Mouse (Mus musculus) forebrain, embryonic 13.5 days (tissue): ENCODE measurements at regions not wholly inside any gene's neighbourhood (a gene's known extent, or its start where the extent isn't known, plus 50 kb on each side); places are given as distances from the start of the nearest gene placed in this dataset.

Experiments
- ATAC-seq: fragments of 200-750 bp; cut with Nextera tagmentation; 2 replicates; pipeline ENCODE4 v1.8.0; 2017
- H3K27ac ChIP-seq: fragments of 300-500 bp; sonication (generic); 2 replicates; pipeline ENCODE4 v1.5.1; 2015; ENCODE audit warnings: inconsistent platforms, mild to moderate bottlenecking, moderate library complexity
- H3K27me3 ChIP-seq: fragments of 300-500 bp; sonication (generic); 2 replicates; pipeline ENCODE4 v1.6.1; 2015; ENCODE audit warnings: mild to moderate bottlenecking, inconsistent platforms
- H3K36me3 ChIP-seq: fragments of 300-500 bp; sonication (generic); 2 replicates; pipeline ENCODE4 v1.6.1; 2015; ENCODE audit warnings: mild to moderate bottlenecking, inconsistent platforms; ENCODE audit not compliant: poor library complexity, severe bottlenecking
- H3K4me1 ChIP-seq: fragments of 300-500 bp; sonication (generic); 2 replicates; pipeline ENCODE4 v1.6.1; 2015; ENCODE audit warnings: inconsistent platforms
- H3K4me2 ChIP-seq: fragments of 300-500 bp; sonication (generic); 2 replicates; pipeline ENCODE4 v1.6.1; 2015; ENCODE audit warnings: inconsistent platforms, mild to moderate bottlenecking, moderate library complexity
- H3K4me3 ChIP-seq: fragments of 300-500 bp; sonication (generic); 2 replicates; pipeline ENCODE4 v1.5.1; 2015; ENCODE audit warnings: mild to moderate bottlenecking, inconsistent platforms
- H3K9ac ChIP-seq: fragments of 300-500 bp; sonication (generic); 2 replicates; pipeline ENCODE4 v1.6.1; 2015; ENCODE audit warnings: mild to moderate bottlenecking, inconsistent platforms
- H3K9me3 ChIP-seq: fragments of 300-500 bp; sonication (generic); replicated peaks from 2 replicates; pipeline ENCODE4 v1.6.1; 2016; ENCODE audit warnings: inconsistent platforms
- WGBS: fragments of 180-500 bp; shearing (Covaris S2); methylation state at CpG from one replicate; pipeline ENCODE4 v1.1.7; 2015; 5-methylcytosine and 5-hydroxymethylcytosine counted together

GRCm38 (mm10) chr19:59687681-59688080, 229.5 kb downstream of the Emx2 start:
- Histone ChIP-seq H3K36me3 (no peaks in the 10 kb centered on the region), H3K27me3 (no peaks in the 10 kb centered on the region), H3K4me3 (no peak overlapping the region), H3K27ac (no peak overlapping the region), H3K4me2 (no peak overlapping the region), H3K9me3 (no peaks in the 10 kb centered on the region), H3K4me1 (no peaks in the 10 kb centered on the region), H3K9ac (no peak overlapping the region)
- no peak for ATAC-seq
- 97% methylated on average over 1 of the region's 1 CpGs for WGBS

- no peak overlapping the region for H3K4me3 ChIP-seq
- WGBS: 76% methylated on average over 15 of the region's 15 CpGs
- no peaks in the 10 kb centered on the region for H3K36me3 ChIP-seq
- ATAC-seq: no peak
- H3K27ac ChIP-seq: no peak overlapping the region
- H3K4me2 ChIP-seq: no peak overlapping the region
- no peaks in the 10 kb centered on the region for H3K4me1 ChIP-seq
- no peak overlapping the region for H3K9ac ChIP-seq
- H3K9me3 ChIP-seq: no peaks in the 10 kb centered on the region
- H3K27me3 ChIP-seq: peaks cover 10% of the 10 kb centered on the region
These were observed 233.4 kb downstream of the Emx2 start for GRCm38 (mm10) chr19:59691541-59692096.

GRCm38 (mm10) chr19:59697628-59698027, 239.5 kb downstream of the Emx2 start:
- no peak overlapping the region for H3K4me3 ChIP-seq
- no peaks in the 10 kb centered on the region for H3K9me3 ChIP-seq
- H3K27ac ChIP-seq: no peak overlapping the region
- no peak overlapping the region for H3K9ac ChIP-seq
- 5% methylated on average over 5 of the region's 5 CpGs for WGBS
- ATAC-seq: peak; percentile 97
- peaks cover 14% of the 10 kb centered on the region for H3K4me1 ChIP-seq
- H3K4me2 ChIP-seq: no peak overlapping the region
- peaks cover 13% of the 10 kb centered on the region for H3K27me3 ChIP-seq
- no peaks in the 10 kb centered on the region for H3K36me3 ChIP-seq

- no peak overlapping the region for H3K4me2 ChIP-seq
- peaks cover 11% of the 10 kb centered on the region for H3K27me3 ChIP-seq
- H3K4me1 ChIP-seq: peaks cover 14% of the 10 kb centered on the region
- no peaks in the 10 kb centered on the region for H3K36me3 ChIP-seq
- no peaks in the 10 kb centered on the region for H3K9me3 ChIP-seq
- H3K27ac ChIP-seq: no peak overlapping the region
- H3K4me3 ChIP-seq: no peak overlapping the region
- WGBS: 61% methylated on average over 3 of the region's 3 CpGs
- no peak overlapping the region for H3K9ac ChIP-seq
- no peak for ATAC-seq
These were observed 242.0 kb downstream of the Emx2 start for GRCm38 (mm10) chr19:59700187-59700586.

GRCm38 (mm10) chr19:59707106-59707505, 236.3 kb downstream of the Rab11fip2 start:
- H3K4me3 ChIP-seq: no peak overlapping the region
- H3K4me1 ChIP-seq: peaks cover 9% of the 10 kb centered on the region
- H3K27ac ChIP-seq: no peak overlapping the region
- WGBS: 42% methylated on average over 5 of the region's 5 CpGs
- no peak for ATAC-seq
- H3K36me3 ChIP-seq: no peaks in the 10 kb centered on the region
- H3K4me2 ChIP-seq: no peak overlapping the region
- no peak overlapping the region for H3K9ac ChIP-seq
- no peaks in the 10 kb centered on the region for H3K27me3 ChIP-seq
- H3K9me3 ChIP-seq: no peaks in the 10 kb centered on the region

- no peak overlapping the region for H3K4me3 ChIP-seq
- H3K27me3 ChIP-seq: no peaks in the 10 kb centered on the region
- H3K36me3 ChIP-seq: no peaks in the 10 kb centered on the region
- no peak overlapping the region for H3K9ac ChIP-seq
- H3K4me1 ChIP-seq: peaks cover 9% of the 10 kb centered on the region
- no peak overlapping the region for H3K4me2 ChIP-seq
- H3K27ac ChIP-seq: no peak overlapping the region
- no peaks in the 10 kb centered on the region for H3K9me3 ChIP-seq
- ATAC-seq: peak; percentile 33; the same call in 1 of the 2 replicates
- WGBS: 10% methylated on average over 2 of the region's 2 CpGs
These were observed 234.3 kb downstream of the Rab11fip2 start for GRCm38 (mm10) chr19:59709180-59709579.

- Histone ChIP-seq H3K27me3 (no peaks in the 10 kb centered on the region; the same call in 1 of the 2 replicates), H3K9me3 (peaks cover 3% of the 10 kb centered on the region; the same call in 1 of the 2 replicates), H3K9ac (no peak overlapping the region), H3K4me1 (peaks cover 29% of the 10 kb centered on the region), H3K4me3 (no peak overlapping the region), H3K27ac (no peak overlapping the region; the same call in 1 of the 2 replicates), H3K4me2 (no peak overlapping the region), H3K36me3 (no peaks in the 10 kb centered on the region)
- ATAC-seq: no peak
- 54% methylated on average over 2 of the region's 2 CpGs for WGBS
These were observed 228.4 kb downstream of the Rab11fip2 start for GRCm38 (mm10) chr19:59715086-59715485.

- no peaks in the 10 kb centered on the region for H3K36me3 ChIP-seq
- no peak overlapping the region for H3K27ac ChIP-seq
- H3K9me3 ChIP-seq: peaks cover 9% of the 10 kb centered on the region
- peaks cover 29% of the 10 kb centered on the region for H3K4me1 ChIP-seq
- H3K9ac ChIP-seq: no peak overlapping the region
- H3K27me3 ChIP-seq: no peaks in the 10 kb centered on the region; the same call in 1 of the 2 replicates
- no peak overlapping the region for H3K4me3 ChIP-seq
- no peak overlapping the region for H3K4me2 ChIP-seq
- no peak for ATAC-seq
- 2% methylated on average over 8 of the region's 8 CpGs for WGBS
These were observed 225.5 kb downstream of the Rab11fip2 start for GRCm38 (mm10) chr19:59717813-59718483.

GRCm38 (mm10) chr19:59738541-59738940, 204.9 kb downstream of the Rab11fip2 start:
- no peak for ATAC-seq
- Histone ChIP-seq H3K9ac (no peak overlapping the region), H3K9me3 (no peaks in the 10 kb centered on the region), H3K4me2 (no peak overlapping the region), H3K27ac (no peak overlapping the region), H3K27me3 (no peaks in the 10 kb centered on the region), H3K36me3 (no peaks in the 10 kb centered on the region), H3K4me1 (no peaks in the 10 kb centered on the region), H3K4me3 (no peak overlapping the region)
- 69% methylated on average over 8 of the region's 8 CpGs for WGBS

GRCm38 (mm10) chr19:59742946-59743345, 200.5 kb downstream of the Rab11fip2 start:
- Histone ChIP-seq H3K27ac (no peak overlapping the region), H3K9ac (no peak overlapping the region), H3K4me3 (no peak overlapping the region), H3K4me1 (no peaks in the 10 kb centered on the region), H3K4me2 (no peak overlapping the region), H3K27me3 (no peaks in the 10 kb centered on the region), H3K9me3 (no peaks in the 10 kb centered on the region), H3K36me3 (no peaks in the 10 kb centered on the region)
- 27% methylated on average over 3 of the region's 3 CpGs for WGBS
- ATAC-seq: no peak

GRCm38 (mm10) chr19:59761218-59761617, 182.2 kb downstream of the Rab11fip2 start:
- Histone ChIP-seq H3K9ac (no peak overlapping the region), H3K27me3 (no peaks in the 10 kb centered on the region), H3K4me1 (no peaks in the 10 kb centered on the region), H3K4me3 (no peak overlapping the region), H3K4me2 (no peak overlapping the region), H3K9me3 (no peaks in the 10 kb centered on the region), H3K36me3 (no peaks in the 10 kb centered on the region), H3K27ac (no peak overlapping the region)
- ATAC-seq: no peak
- WGBS: 56% methylated on average over 3 of the region's 3 CpGs

GRCm38 (mm10) chr19:59784401-59785046, 158.9 kb downstream of the Rab11fip2 start:
- no peak overlapping the region for H3K9ac ChIP-seq
- H3K36me3 ChIP-seq: no peaks in the 10 kb centered on the region
- H3K4me2 ChIP-seq: no peak overlapping the region
- H3K27ac ChIP-seq: 0 out of 2 replicates have a peak overlapping the region, but pooled peaks have one; percentile 31
- no peaks in the 10 kb centered on the region for H3K27me3 ChIP-seq
- peaks cover 21% of the 10 kb centered on the region for H3K4me1 ChIP-seq
- 16% methylated on average over 9 of the region's 9 CpGs for WGBS
- H3K4me3 ChIP-seq: no peak overlapping the region
- no peaks in the 10 kb centered on the region for H3K9me3 ChIP-seq
- no peak for ATAC-seq
